Mouse (Mus musculus): ENCODE data around the gene Tuba3a.
A peak's percentile ranks its signal among the peaks of the same experiment; 100 is the strongest.

The Tuba3a gene

GRCm38 (mm10) chr6:125285890-125286289, at the start of gene Tuba3a:
Tuba3a (minus strand) TSS chr6:125286042.
- DNase-seq, result no peak

GRCm38 (mm10) chr6:125334356-125334755, 48.5 kb upstream of the Tuba3a start:
- DNase-seq, result no peak

- DNase-seq, result no peak
Observed at GRCm38 (mm10) chr6:125333112-125333899, 47.5 kb upstream of the Tuba3a start.

- DNase-seq, result peak; percentile 96
Observed at GRCm38 (mm10) chr6:125330626-125331326, 44.9 kb upstream of the Tuba3a start.

GRCm38 (mm10) chr6:125328243-125328642, 42.4 kb upstream of the Tuba3a start:
- DNase-seq, result peak; percentile 62

- no peak for DNase-seq
Observed at GRCm38 (mm10) chr6:125325337-125325736, 39.5 kb upstream of the Tuba3a start.

GRCm38 (mm10) chr6:125323547-125323946, 37.7 kb upstream of the Tuba3a start:
- DNase-seq, result no peak

- DNase-seq, result no peak
Observed at GRCm38 (mm10) chr6:125322794-125323193, 37.0 kb upstream of the Tuba3a start.

- peak; percentile 75 for DNase-seq
Observed at GRCm38 (mm10) chr6:125321114-125321855, 35.4 kb upstream of the Tuba3a start.

- DNase-seq, result peak; percentile 69
Observed at GRCm38 (mm10) chr6:125320323-125320722, 34.5 kb upstream of the Tuba3a start, which contains the start of gene Scnn1a. Scnn1a (plus strand) TSS chr6:125320659.

GRCm38 (mm10) chr6:125319919-125320296, 34.1 kb upstream of the Tuba3a start:
- DNase-seq, result no peak

- DNase-seq, result no peak
Observed at GRCm38 (mm10) chr6:125318981-125319918, 33.4 kb upstream of the Tuba3a start.

- no peak for DNase-seq
Observed at GRCm38 (mm10) chr6:125317077-125317476, 31.2 kb upstream of the Tuba3a start.

- no peak for DNase-seq
Observed at GRCm38 (mm10) chr6:125314746-125315145, 28.9 kb upstream of the Tuba3a start.

GRCm38 (mm10) chr6:125314231-125314563, 28.4 kb upstream of the Tuba3a start:
- DNase-seq, result no peak

GRCm38 (mm10) chr6:125313546-125314230, 27.8 kb upstream of the Tuba3a start, which contains the start of gene Ltbr:
Ltbr (minus strand) TSS chr6:125313885.
- peak; percentile 95 for DNase-seq

- DNase-seq, result no peak
Observed at GRCm38 (mm10) chr6:125312581-125313355, 26.9 kb upstream of the Tuba3a start.

GRCm38 (mm10) chr6:125312171-125312570, 26.3 kb upstream of the Tuba3a start:
- no peak for DNase-seq

GRCm38 (mm10) chr6:125309406-125309805, 23.6 kb upstream of the Tuba3a start:
- no peak for DNase-seq

- DNase-seq, result no peak
Observed at GRCm38 (mm10) chr6:125308921-125309320, 23.1 kb upstream of the Tuba3a start.

- no peak for DNase-seq
Observed at GRCm38 (mm10) chr6:125307091-125307490, 21.2 kb upstream of the Tuba3a start.
